Mouse (Mus musculus) ES-Bruce4 (cell line): ENCODE results near the gene 6030458C11Rik. TPM values are rescaled to one million over a fixed set of nuclear protein-coding genes. Genes with fewer than 3 reads are reported as not detected.
"Not testable (repeated sequence)": the region's sequence is repeated elsewhere in the genome, so short reads cannot be mapped to it uniquely, and the experiment has no call there.

Experiments
- H3K27ac ChIP-seq: 2 replicates; pipeline ENCODE4 v1.5.1; 2012; ENCODE audit warnings: low read length, inconsistent platforms; ENCODE audit not compliant: insufficient read depth
- H3K27me3 ChIP-seq: 2 replicates; pipeline ENCODE4 v1.6.1; 2012; ENCODE audit warnings: mild to moderate bottlenecking, low read length, inconsistent platforms; ENCODE audit not compliant: control insufficient read depth, poor library complexity, insufficient read depth, severe bottlenecking
- H3K36me3 ChIP-seq: 2 replicates; pipeline ENCODE4 v1.6.1; 2012; ENCODE audit warnings: inconsistent platforms, mild to moderate bottlenecking, low read length, moderate library complexity; ENCODE audit not compliant: control insufficient read depth, poor library complexity, insufficient read depth, severe bottlenecking
- H3K4me1 ChIP-seq: one replicate; pipeline ENCODE4 v1.8.1; 2011; ENCODE audit warnings: low read length; ENCODE audit not compliant: control insufficient read depth, insufficient read depth
- H3K4me3 ChIP-seq: 2 replicates; pipeline ENCODE4 v1.5.1; 2011; ENCODE audit warnings: low read depth, mild to moderate bottlenecking, low read length
- H3K9ac ChIP-seq: 2 replicates; pipeline ENCODE4 v1.6.1; 2012; ENCODE audit warnings: low read depth, mild to moderate bottlenecking, inconsistent platforms; ENCODE audit not compliant: poor library complexity, severe bottlenecking
- H3K9me3 ChIP-seq: replicated peaks from 2 replicates; pipeline ENCODE4 v1.6.1; 2012; ENCODE audit warnings: mild to moderate bottlenecking, low read length, inconsistent platforms; ENCODE audit not compliant: control insufficient read depth, poor library complexity, insufficient read depth, severe bottlenecking
- CTCF ChIP-seq: IDR thresholded peaks from one replicate; pipeline ENCODE4 v1.8.1; 2011; ENCODE audit warnings: low read depth, low read length
- EP300 ChIP-seq: IDR thresholded peaks from 2 replicates; pipeline ENCODE4 v1.6.1; 2011; ENCODE audit warnings: low read depth, low read length; ENCODE audit not compliant: insufficient read depth
- POLR2A ChIP-seq: IDR thresholded peaks from one replicate; pipeline ENCODE4 v1.8.1; 2011; ENCODE audit warnings: low read length; ENCODE audit not compliant: insufficient read depth
- polyA plus RNA-seq: library from polyadenylated mRNA; stranded (reverse); fragments of >200 nt; gene quantifications from 2 replicates; pipeline ENCODE4 v1.2.4, GENCODE M21; 2011; ENCODE audit warnings: low read depth; ENCODE audit not compliant: missing spikeins, insufficient read depth, insufficient read length

Gene 6030458C11Rik
- polyA plus RNA-seq, 1 experiment, result 54.8 TPM

DNA sequence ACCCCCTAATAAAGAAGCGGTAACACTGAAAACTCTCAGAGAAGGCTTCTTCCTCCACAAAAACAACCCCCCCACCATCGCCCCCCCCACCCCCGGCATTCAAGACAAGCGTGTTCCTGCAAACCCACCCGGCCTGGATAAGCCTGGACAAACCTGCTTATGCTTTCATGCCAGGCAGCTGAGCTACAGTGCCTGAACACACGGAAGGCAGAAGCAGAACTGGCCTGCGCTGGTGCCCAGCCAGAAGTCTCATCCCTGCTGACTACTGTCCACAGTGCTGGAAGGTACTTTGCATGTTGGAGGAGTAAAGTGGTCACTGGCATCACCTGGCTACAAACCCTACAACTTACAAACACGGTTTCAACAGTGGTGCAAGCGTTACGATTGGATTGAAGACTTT is 17.4 kb downstream of the 6030458C11Rik start:
- no peak overlapping the region for H3K27ac ChIP-seq
- TF ChIP-seq EP300 (no peak), CTCF (no peak), POLR2A (no peak)
- no peak overlapping the region for H3K4me3 ChIP-seq
- H3K4me1 ChIP-seq, result no peaks in the 10 kb centered on the region
- peaks cover 29% of the 10 kb centered on the region for H3K36me3 ChIP-seq
- H3K27me3 ChIP-seq, result no peaks in the 10 kb centered on the region
- H3K9me3 ChIP-seq, result no peaks in the 10 kb centered on the region
- H3K9ac ChIP-seq, result no peak overlapping the region

DNA sequence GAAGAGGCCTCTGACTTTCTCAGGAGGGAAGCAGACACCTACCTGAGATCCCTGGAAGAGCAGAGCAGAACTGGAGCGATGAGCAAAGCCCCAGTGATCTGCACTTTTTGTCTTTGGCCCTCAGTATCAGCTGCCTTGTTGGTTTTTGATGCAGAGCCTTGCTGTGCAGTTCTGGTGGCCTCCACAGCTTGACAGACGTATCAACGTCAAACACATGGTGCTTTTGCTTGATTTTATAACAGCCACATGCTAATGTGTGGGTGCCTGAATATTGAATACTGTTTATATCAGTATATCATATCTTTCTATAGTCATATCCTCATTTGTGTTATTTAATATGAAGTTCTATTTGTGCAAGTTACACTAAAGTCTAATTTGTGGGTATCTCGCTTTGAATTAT is 19.4 kb downstream of the 6030458C11Rik start:
- TF ChIP-seq EP300 (no peak), CTCF (no peak), POLR2A (no peak)
- H3K9ac ChIP-seq, result no peak overlapping the region
- H3K4me1 ChIP-seq, result no peaks in the 10 kb centered on the region
- no peaks in the 10 kb centered on the region for H3K27me3 ChIP-seq
- peaks cover 13% of the 10 kb centered on the region; the same call in 1 of the 2 replicates for H3K36me3 ChIP-seq
- H3K4me3 ChIP-seq, result no peak overlapping the region
- H3K27ac ChIP-seq, result no peak overlapping the region
- no peaks in the 10 kb centered on the region for H3K9me3 ChIP-seq

DNA sequence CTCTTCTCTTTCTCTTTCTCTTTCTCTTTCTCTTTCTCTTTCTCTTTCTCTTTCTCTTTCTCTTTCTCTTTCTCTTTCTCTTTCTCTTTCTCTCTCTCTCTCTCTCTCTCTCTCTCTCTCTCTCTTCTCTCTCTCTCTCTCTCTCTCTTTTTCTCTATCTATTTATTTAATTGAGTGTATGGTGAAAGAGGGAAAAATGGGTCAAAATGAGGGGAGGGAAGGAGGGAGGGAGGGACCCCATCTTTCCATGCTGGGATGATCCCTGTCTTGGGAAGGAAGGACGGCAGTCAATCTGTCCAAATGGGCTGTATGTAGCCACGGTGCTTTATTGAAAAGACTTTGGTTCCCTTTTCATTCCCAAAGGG is 23.3 kb downstream of the 6030458C11Rik start:
- not testable (repeated sequence) for H3K36me3 ChIP-seq, H3K27ac ChIP-seq, H3K9me3 ChIP-seq, H3K4me1 ChIP-seq, H3K4me3 ChIP-seq, H3K9ac ChIP-seq, H3K27me3 ChIP-seq

GRCm38 (mm10) chr15:12800405-12801141 is 23.9 kb downstream of the 6030458C11Rik start:
- H3K27ac ChIP-seq, result no peak overlapping the region
- TF ChIP-seq EP300 (no peak), POLR2A (no peak), CTCF (no peak)
- no peak overlapping the region for H3K9ac ChIP-seq
- no peaks in the 10 kb centered on the region for H3K4me1 ChIP-seq
- H3K27me3 ChIP-seq, result no peaks in the 10 kb centered on the region
- no peaks in the 10 kb centered on the region for H3K9me3 ChIP-seq
- no peaks in the 10 kb centered on the region for H3K36me3 ChIP-seq
- H3K4me3 ChIP-seq, result no peak overlapping the region

- Histone ChIP-seq H3K4me3 (no peak overlapping the region), H3K4me1 (no peaks in the 10 kb centered on the region), H3K36me3 (no peaks in the 10 kb centered on the region), H3K9me3 (no peaks in the 10 kb centered on the region), H3K27me3 (no peaks in the 10 kb centered on the region), H3K27ac (no peak overlapping the region), H3K9ac (no peak overlapping the region)
- TF ChIP-seq CTCF, result no peak
- no peak for TF ChIP-seq POLR2A
- TF ChIP-seq EP300, result no peak
These were observed 26.4 kb downstream of the 6030458C11Rik start for GRCm38 (mm10) chr15:12798043-12798442.

DNA sequence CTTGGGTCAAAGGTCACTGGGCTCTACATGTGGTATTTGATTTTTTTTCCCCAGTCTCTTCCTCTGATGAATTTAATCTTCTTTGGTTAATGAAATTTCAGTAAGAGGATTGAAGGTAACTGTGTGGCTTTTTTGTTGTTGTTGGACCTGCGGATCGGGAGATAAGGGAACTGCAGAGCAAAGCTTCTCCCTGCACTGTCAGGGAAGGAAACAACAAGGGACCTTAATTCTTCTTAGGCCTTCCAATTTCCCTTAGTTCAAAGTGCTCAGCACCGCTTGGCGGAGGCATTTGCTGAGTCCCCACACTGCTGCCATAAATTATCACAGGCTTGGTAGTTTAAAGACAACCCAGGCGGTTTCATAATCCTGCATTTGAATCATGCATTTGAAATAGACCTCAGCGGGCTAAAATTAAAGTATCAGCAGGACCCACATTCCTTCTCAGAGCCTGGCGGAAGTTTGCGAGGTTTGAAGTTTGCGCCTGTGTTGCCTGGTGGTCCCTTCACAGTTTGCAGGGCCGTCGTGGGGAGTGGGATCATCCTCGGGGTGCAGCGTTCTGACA is 28.5 kb downstream of the 6030458C11Rik start:
- TF ChIP-seq EP300, result no peak
- no peak for TF ChIP-seq CTCF
- no peak for TF ChIP-seq POLR2A
- H3K4me1 ChIP-seq, result no peaks in the 10 kb centered on the region
- H3K27me3 ChIP-seq, result no peaks in the 10 kb centered on the region
- no peaks in the 10 kb centered on the region for H3K36me3 ChIP-seq
- no peaks in the 10 kb centered on the region for H3K9me3 ChIP-seq
- no peak overlapping the region for H3K27ac ChIP-seq
- H3K4me3 ChIP-seq, result 0 out of 2 replicates have a peak overlapping the region, but pooled peaks have one; percentile 1
- H3K9ac ChIP-seq, result no peak overlapping the region
